Mouse (Mus musculus) intestine, embryonic 16.5 days (tissue): ENCODE data around the gene Kcnmb2. TPM values are rescaled to one million over a fixed set of nuclear protein-coding genes. Genes with fewer than 3 reads are reported as not detected.
A peak's percentile ranks its signal among the peaks of the same experiment; 100 is the strongest.

ENCODE experiments used
- ATAC-seq: fragments of 200-750 bp; cut with Nextera tagmentation; 2 replicates; pipeline ENCODE4 v1.8.0; 2017; ENCODE audit warnings: moderate TSS enrichment, moderate library complexity
- H3K27ac ChIP-seq: fragments of 300-500 bp; sonication (generic); 2 replicates; pipeline ENCODE4 v1.5.1; 2014; ENCODE audit warnings: mild to moderate bottlenecking, low read length
- H3K27me3 ChIP-seq: fragments of 300-500 bp; sonication (generic); replicated peaks from 2 replicates; pipeline ENCODE4 v1.6.1; 2014; ENCODE audit warnings: low read length, control low read depth, mixed read lengths; ENCODE audit not compliant: control insufficient read depth, insufficient read depth
- H3K36me3 ChIP-seq: fragments of 300-500 bp; sonication (generic); 2 replicates; pipeline ENCODE4 v1.6.1; 2014; ENCODE audit warnings: low read length, control low read depth; ENCODE audit not compliant: control insufficient read depth, insufficient read depth
- H3K4me1 ChIP-seq: fragments of 300-500 bp; sonication (generic); 2 replicates; pipeline ENCODE4 v1.6.1; 2014; ENCODE audit warnings: low read length, control low read depth, mixed read lengths; ENCODE audit not compliant: control insufficient read depth, insufficient read depth
- H3K4me2 ChIP-seq: fragments of 300-500 bp; sonication (generic); 2 replicates; pipeline ENCODE4 v1.6.1; 2014; ENCODE audit warnings: low read depth, low read length, control low read depth
- H3K4me3 ChIP-seq: fragments of 300-500 bp; sonication (generic); 2 replicates; pipeline ENCODE4 v1.5.1; 2014; ENCODE audit warnings: mild to moderate bottlenecking, low read length
- H3K9ac ChIP-seq: fragments of 300-500 bp; sonication (generic); 2 replicates; pipeline ENCODE4 v1.6.1; 2014; ENCODE audit warnings: low read depth, low read length
- H3K9me3 ChIP-seq: fragments of 300-500 bp; sonication (generic); 2 replicates; pipeline ENCODE4 v1.6.1; 2016; ENCODE audit warnings: low read length, control low read depth; ENCODE audit not compliant: control insufficient read depth
- WGBS: fragments of 180-500 bp; shearing (Covaris S2); extraction: QIAGEN DNeasy Blood & Tissue Kit; methylation state at CpG from one replicate; pipeline ENCODE4 v1.1.7; 2014; 5-methylcytosine and 5-hydroxymethylcytosine counted together
- polyA plus RNA-seq: library from polyadenylated mRNA; unstranded; fragments of >200 nt; fragmentation: Nextera tagmentation; extraction: Ambion mirVana; gene quantifications from 2 replicates; pipeline ENCODE4 v1.2.1, GENCODE M21; 2015

The Kcnmb2 gene
- polyA plus RNA-seq: 0.75 and 0.88 TPM in 2 replicates

DNA sequence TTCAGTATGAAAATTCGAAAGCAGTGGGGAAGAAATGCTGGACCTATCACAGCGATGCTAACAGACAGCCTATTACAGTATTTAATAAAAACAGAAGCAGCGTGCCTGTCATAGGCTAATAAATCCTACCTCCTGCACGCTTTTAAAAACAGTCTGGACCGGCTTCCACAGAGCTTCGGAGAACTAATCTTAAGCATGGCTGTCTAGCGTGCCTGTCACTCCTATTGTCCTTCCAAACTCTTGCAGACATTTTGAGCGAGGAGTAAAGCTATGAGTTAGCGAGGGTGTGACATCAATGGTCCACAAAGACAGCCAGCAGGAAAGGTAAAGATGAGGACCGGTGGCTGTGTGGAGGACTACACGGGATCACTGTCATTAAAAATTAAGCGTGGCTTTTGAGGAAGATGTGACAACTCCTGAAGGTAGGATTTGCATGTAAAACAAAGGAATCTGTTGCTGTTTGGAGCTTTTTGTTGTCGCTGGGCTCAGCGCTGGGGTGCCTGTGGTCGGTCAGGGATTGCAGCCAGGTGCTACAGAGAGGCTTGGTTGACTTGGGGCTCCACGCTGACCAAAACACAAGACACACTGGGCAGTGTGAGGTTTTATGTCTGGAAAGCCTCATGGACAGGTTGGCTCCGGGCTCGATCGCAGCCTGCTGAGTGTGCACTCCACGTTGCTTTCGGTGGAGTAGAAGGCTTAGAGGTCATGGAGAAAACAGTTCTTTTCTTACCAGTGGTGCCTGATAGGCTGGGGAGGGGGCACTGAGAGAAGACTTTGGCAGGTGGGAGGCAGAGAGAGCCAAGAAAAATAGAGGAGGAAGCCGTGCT is at the start of gene Kcnmb2:
Gene Kcnmb2 (plus strand): TSS at position 4 of the 827 bp plus-strand sequence.
- H3K27ac ChIP-seq: no peak within 1 kb of the TSS
- H3K9ac ChIP-seq: peak within 1 kb of the TSS; percentile 3; the same call in 1 of the 2 replicates
- no peaks in the 10 kb centered on the region for H3K27me3 ChIP-seq
- H3K36me3 ChIP-seq: no peaks in the 10 kb centered on the region
- whole genome bisulfite sequencing: 4% methylated on average over 22 of the region's 22 CpGs
- H3K4me1 ChIP-seq: peaks cover 15% of the 10 kb centered on the region
- H3K4me3 ChIP-seq: peak within 1 kb of the TSS; percentile 29
- H3K4me2 ChIP-seq: peak within 1 kb of the TSS; percentile 53
- H3K9me3 ChIP-seq: no peaks in the 10 kb centered on the region
- ATAC-seq: peak; percentile 36

DNA sequence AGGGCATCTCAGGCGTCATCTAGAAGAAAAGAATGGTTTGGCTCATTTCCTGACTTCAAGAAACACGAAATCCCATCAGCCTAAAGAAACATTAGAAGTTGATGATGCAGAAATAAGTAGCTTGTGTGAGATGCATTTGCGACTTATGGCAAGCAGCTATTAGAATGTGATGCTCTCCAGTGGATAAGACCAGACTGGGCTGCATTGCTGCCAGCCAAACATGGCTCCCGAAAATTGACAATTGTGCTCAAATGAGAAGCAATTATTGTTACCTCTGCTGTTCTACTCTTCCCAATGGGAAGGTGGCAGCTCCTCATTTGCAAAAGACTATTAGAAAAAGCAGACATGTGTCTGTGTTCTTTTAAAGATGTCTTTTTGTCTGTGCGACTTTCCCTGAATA is 38.8 kb upstream of the Kcnmb2 start:
- no peak overlapping the region for H3K4me3 ChIP-seq
- no peak overlapping the region for H3K4me2 ChIP-seq
- H3K36me3 ChIP-seq: no peaks in the 10 kb centered on the region
- no peak overlapping the region for H3K27ac ChIP-seq
- no peak overlapping the region for H3K9ac ChIP-seq
- no peaks in the 10 kb centered on the region for H3K4me1 ChIP-seq
- no peaks in the 10 kb centered on the region for H3K9me3 ChIP-seq
- 86% methylated on average over 5 of the region's 5 CpGs for WGBS
- ATAC-seq: no peak
- H3K27me3 ChIP-seq: no peaks in the 10 kb centered on the region

DNA sequence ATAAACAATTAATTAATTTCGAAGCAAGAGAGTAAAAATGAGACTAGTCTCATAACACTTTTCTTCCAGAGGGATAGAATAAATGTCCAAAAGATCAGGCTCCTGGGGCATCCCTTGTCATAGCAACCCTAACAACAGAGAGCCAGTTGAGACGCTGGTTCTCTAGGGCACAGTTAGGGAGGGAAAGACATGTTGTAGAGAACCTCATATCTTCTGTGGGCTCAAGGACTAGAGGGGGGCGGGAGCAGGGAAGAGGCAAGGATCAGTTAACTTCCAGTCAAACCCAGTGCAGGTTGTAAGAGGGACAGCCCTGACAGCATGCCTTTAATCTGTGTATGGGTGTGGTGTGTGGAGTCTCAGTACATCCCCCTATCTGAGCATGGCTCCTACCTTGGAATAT is 38.2 kb upstream of the Kcnmb2 start:
- H3K27me3 ChIP-seq: no peaks in the 10 kb centered on the region
- no peak overlapping the region for H3K4me2 ChIP-seq
- no peaks in the 10 kb centered on the region for H3K9me3 ChIP-seq
- no peak overlapping the region for H3K9ac ChIP-seq
- 83% methylated on average over 3 of the region's 3 CpGs for WGBS
- H3K4me3 ChIP-seq: no peak overlapping the region
- ATAC-seq: no peak
- no peak overlapping the region for H3K27ac ChIP-seq
- H3K36me3 ChIP-seq: no peaks in the 10 kb centered on the region
- no peaks in the 10 kb centered on the region for H3K4me1 ChIP-seq

DNA sequence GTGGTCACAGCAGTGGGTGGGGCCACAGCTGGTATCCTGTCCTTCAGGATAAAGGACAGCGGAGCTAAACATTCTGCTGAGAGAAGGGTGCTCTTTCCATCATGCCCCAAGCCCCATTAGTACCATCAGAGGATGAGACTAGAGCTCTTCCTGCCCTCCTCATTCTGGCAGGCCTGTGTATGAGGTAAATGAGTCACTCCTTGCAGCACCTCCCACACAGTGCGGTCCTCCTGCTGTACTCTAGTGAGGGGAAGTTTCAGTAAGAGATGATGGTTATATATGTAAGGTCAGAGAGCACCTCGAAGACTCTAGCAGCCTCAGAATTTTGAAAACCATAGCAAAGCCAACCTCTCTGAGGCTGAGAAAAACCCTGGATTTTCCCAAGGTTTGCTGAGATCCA is 30.8 kb upstream of the Kcnmb2 start:
- ATAC-seq: no peak
- no peak overlapping the region for H3K4me2 ChIP-seq
- no peak overlapping the region for H3K9ac ChIP-seq
- H3K27me3 ChIP-seq: no peaks in the 10 kb centered on the region
- H3K4me1 ChIP-seq: no peaks in the 10 kb centered on the region
- H3K4me3 ChIP-seq: no peak overlapping the region
- H3K27ac ChIP-seq: no peak overlapping the region
- H3K9me3 ChIP-seq: no peaks in the 10 kb centered on the region
- WGBS: 88% methylated on average over 3 of the region's 3 CpGs
- no peaks in the 10 kb centered on the region for H3K36me3 ChIP-seq

DNA sequence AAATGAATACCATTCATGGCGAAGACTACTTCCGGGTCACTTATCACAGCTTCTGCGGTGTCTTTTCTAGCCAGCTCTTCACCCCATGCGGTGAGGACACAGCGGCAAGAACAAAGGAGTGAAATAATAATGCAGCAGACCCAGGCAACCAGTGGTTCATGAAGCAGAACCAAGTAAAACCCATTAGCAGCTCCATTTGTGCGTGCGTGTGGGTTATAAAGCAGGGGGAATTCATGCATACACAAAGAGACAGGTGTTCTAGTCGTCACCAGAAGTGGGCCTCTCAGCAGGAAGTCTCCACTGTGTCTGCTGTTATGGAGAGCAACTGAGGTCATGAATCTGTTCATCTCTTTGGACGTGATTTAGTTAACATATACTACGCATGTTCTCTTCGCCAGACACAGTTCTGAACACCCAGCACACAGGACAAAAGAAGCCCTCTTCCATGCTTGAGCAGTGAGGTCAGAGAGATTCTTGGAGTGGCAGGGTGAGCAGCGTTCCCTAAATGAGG is 19.6 kb upstream of the Kcnmb2 start:
- no peak overlapping the region for H3K27ac ChIP-seq
- H3K36me3 ChIP-seq: no peaks in the 10 kb centered on the region
- no peak overlapping the region for H3K4me2 ChIP-seq
- no peak overlapping the region for H3K9ac ChIP-seq
- 79% methylated on average over 12 of the region's 12 CpGs for WGBS
- H3K4me3 ChIP-seq: no peak overlapping the region
- no peaks in the 10 kb centered on the region for H3K4me1 ChIP-seq
- no peaks in the 10 kb centered on the region for H3K27me3 ChIP-seq
- ATAC-seq: no peak
- H3K9me3 ChIP-seq: no peaks in the 10 kb centered on the region

DNA sequence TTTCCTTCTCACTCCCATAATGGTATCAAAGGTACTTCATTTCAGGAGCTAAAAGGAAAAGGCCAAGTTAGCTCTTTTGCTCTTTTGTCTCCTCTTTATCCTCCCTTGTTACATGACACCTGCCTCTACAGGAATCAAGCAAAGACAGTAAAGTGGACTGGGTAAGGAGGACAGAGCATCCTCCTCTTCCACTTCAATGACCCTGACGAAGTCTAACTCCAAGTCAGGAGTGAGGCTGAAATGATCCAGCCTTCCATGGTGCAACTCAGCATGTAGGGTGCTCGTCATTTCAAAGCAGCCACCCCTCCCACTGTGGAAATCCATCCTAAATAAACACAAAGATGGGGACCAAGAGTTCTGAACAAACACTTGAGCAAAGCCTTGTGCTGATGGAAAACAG is 9.7 kb upstream of the Kcnmb2 start:
- Histone ChIP-seq H3K4me3 (no peak overlapping the region), H3K9me3 (no peaks in the 10 kb centered on the region), H3K4me2 (no peak overlapping the region), H3K36me3 (no peaks in the 10 kb centered on the region), H3K27me3 (no peaks in the 10 kb centered on the region), H3K27ac (no peak overlapping the region), H3K9ac (no peak overlapping the region), H3K4me1 (no peaks in the 10 kb centered on the region)
- ATAC-seq: no peak
- WGBS: 60% methylated on average over 2 of the region's 2 CpGs

DNA sequence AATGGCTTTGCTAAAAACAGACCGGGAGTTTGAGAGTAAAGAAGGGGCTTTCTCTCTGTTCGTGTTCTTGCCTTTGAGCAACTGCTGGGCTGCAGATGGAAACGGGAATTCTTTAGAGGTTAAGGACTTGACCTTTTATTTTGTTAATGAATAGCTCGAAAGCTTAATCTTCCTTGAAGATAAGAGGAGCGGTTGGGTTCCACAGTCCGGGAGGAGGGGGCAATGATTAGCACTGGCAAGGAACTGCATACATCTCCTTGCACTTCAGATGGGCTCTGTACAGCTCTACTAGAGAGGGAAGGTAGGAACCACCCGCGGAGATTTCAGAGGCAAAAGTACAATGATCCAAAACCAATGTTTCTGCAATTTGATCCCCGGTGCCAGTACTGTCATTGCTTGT is 1.2 kb downstream of the Kcnmb2 start:
- WGBS: 3% methylated on average over 9 of the region's 9 CpGs
- Histone ChIP-seq H3K4me3 (no peak overlapping the region), H3K36me3 (no peaks in the 10 kb centered on the region), H3K27ac (no peak overlapping the region), H3K4me1 (peaks cover 15% of the 10 kb centered on the region), H3K4me2 (peak overlapping the region; percentile 53), H3K9ac (no peak overlapping the region), H3K27me3 (no peaks in the 10 kb centered on the region), H3K9me3 (no peaks in the 10 kb centered on the region)
- peak; percentile 93 for ATAC-seq

DNA sequence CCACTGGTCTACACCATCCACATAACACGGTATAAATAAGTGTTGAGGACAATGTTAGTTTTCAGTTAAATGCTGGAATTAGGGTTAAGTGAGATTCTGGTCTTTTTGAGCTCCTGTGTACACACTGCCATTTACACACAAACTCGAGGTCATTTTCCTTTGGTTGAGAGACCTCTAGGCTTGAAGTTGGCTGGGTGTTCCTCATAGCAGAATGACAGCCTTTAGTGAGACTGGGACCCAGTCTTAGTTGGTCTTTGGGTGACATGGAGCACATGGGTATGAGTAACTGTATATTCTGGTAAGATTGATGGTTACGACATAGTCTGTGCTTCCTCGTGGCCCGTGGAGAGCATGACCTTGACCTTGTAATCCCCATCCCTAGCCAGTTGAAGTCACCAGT is 1.8 kb downstream of the Kcnmb2 start:
- 42% methylated on average over 5 of the region's 5 CpGs for WGBS
- Histone ChIP-seq H3K27me3 (no peaks in the 10 kb centered on the region), H3K9ac (no peak overlapping the region), H3K9me3 (no peaks in the 10 kb centered on the region), H3K4me2 (no peak overlapping the region), H3K4me3 (no peak overlapping the region), H3K27ac (no peak overlapping the region), H3K36me3 (no peaks in the 10 kb centered on the region), H3K4me1 (peaks cover 15% of the 10 kb centered on the region)
- ATAC-seq: no peak

DNA sequence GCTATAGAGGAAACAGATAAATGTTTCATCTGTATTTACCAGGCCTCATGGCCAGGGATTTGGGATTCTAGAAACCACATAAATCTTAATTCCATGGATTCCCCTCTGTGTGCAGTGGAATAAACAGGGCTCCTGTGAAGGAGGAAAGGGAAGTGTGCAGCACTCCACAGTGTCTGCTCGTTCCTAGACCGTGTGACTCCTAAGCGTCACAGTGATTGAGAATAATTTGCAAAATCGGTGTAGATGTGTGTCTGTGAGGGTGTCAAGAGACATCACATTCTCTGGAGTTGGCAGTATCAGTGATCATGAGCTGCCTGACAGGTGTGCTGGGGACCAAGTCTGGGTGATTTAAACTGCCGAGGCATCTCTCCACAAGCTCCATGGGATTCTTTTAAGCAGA is 8.9 kb downstream of the Kcnmb2 start:
- Histone ChIP-seq H3K9me3 (no peaks in the 10 kb centered on the region), H3K4me2 (no peak overlapping the region), H3K9ac (no peak overlapping the region), H3K4me3 (no peak overlapping the region), H3K36me3 (no peaks in the 10 kb centered on the region), H3K4me1 (no peaks in the 10 kb centered on the region), H3K27me3 (no peaks in the 10 kb centered on the region), H3K27ac (no peak overlapping the region)
- WGBS: 50% methylated on average over 5 of the region's 5 CpGs
- ATAC-seq: no peak
